Mouse (Mus musculus): ENCODE measurements around the gene Dcaf7. TPM values are rescaled to one million over a fixed set of nuclear protein-coding genes. Genes with fewer than 3 reads are reported as not detected.
"Not testable (repeated sequence)": the region's sequence is repeated elsewhere in the genome, so short reads cannot be mapped to it uniquely, and the experiment has no call there.

Gene Dcaf7
- total RNA-seq (2021) (10 to 100 TPM; 39.6 to 57.8 TPM), polyA plus RNA-seq (2012; rRNA removed) (80.6 and 81.8 TPM in 2 replicates)
- long read RNA-seq, full-length matches to known transcripts = 6 of 16 reads
- long read RNA-seq, partial matches to known transcripts = 0 of 16 reads
- long read RNA-seq, other reads (novel, unspliced or antisense) = 10 of 16 reads

- DNase-seq = peak; percentile 98
These were observed at the start of gene Dcaf7 for GRCm38 (mm10) chr11:106036548-106037417. TSS of gene Dcaf7 (plus strand) at chr11:106036872.

GRCm38 (mm10) chr11:105987446-105987845 lies 49.2 kb upstream of the Dcaf7 start:
- DNase-seq = no peak

GRCm38 (mm10) chr11:105989446-105989845 lies 47.2 kb upstream of the Dcaf7 start:
- DNase-seq = no peak

GRCm38 (mm10) chr11:105990231-105990630 lies 46.4 kb upstream of the Dcaf7 start:
- DNase-seq = peak; percentile 60

GRCm38 (mm10) chr11:105994375-105994774 lies 42.3 kb upstream of the Dcaf7 start, which contains the start of gene Ace3:
TSS of gene Ace3 (plus strand) at chr11:105994675.
- no peak for DNase-seq

GRCm38 (mm10) chr11:106000062-106000461 lies 36.6 kb upstream of the Dcaf7 start:
- DNase-seq = no peak

GRCm38 (mm10) chr11:106001718-106002117 lies 35.0 kb upstream of the Dcaf7 start:
- no peak for DNase-seq

GRCm38 (mm10) chr11:106004576-106004975 lies 32.1 kb upstream of the Dcaf7 start:
- DNase-seq = no peak

- no peak for DNase-seq
These were observed 30.7 kb upstream of the Dcaf7 start for GRCm38 (mm10) chr11:106005970-106006369.

GRCm38 (mm10) chr11:106007821-106008220 lies 28.9 kb upstream of the Dcaf7 start, which contains the start of gene Kcnh6:
TSS of gene Kcnh6 (plus strand) at chr11:106008124.
- DNase-seq = peak; percentile 70

GRCm38 (mm10) chr11:106012711-106013110 lies 24.0 kb upstream of the Dcaf7 start:
- DNase-seq = no peak

- DNase-seq = peak; percentile 30
These were observed 23.0 kb upstream of the Dcaf7 start for GRCm38 (mm10) chr11:106013556-106014225.

GRCm38 (mm10) chr11:106016440-106016839 lies 20.2 kb upstream of the Dcaf7 start:
- no peak for DNase-seq

GRCm38 (mm10) chr11:106020051-106020763 lies 16.5 kb upstream of the Dcaf7 start:
- no peak for DNase-seq

GRCm38 (mm10) chr11:106025774-106026173 lies 10.9 kb upstream of the Dcaf7 start:
- DNase-seq = no peak

GRCm38 (mm10) chr11:106026465-106027151 lies 10.1 kb upstream of the Dcaf7 start:
- DNase-seq = peak; percentile 60

GRCm38 (mm10) chr11:106027607-106028006 lies 9.1 kb upstream of the Dcaf7 start:
- no peak for DNase-seq

- DNase-seq = not testable (repeated sequence)
These were observed 4.6 kb upstream of the Dcaf7 start for GRCm38 (mm10) chr11:106032074-106032473.

- DNase-seq = peak; percentile 28
These were observed 3.2 kb upstream of the Dcaf7 start for GRCm38 (mm10) chr11:106033491-106033919.

GRCm38 (mm10) chr11:106034986-106035385 lies 1.7 kb upstream of the Dcaf7 start:
- DNase-seq = no peak

GRCm38 (mm10) chr11:106037418-106037751 lies 713 bp downstream of the Dcaf7 start:
- no peak for DNase-seq

All from adrenal gland, adult 2 months (tissue).